Mouse (Mus musculus): ENCODE results near the gene Gm17455. TPM values are rescaled to one million over a fixed set of nuclear protein-coding genes. Genes with fewer than 3 reads are reported as not detected.
A peak's percentile ranks its signal among the peaks of the same experiment; 100 is the strongest.

The Gm17455 gene
- total and polyA plus RNA-seq, 2 experiments from 2014 or later, result 8.9 to 19.4 TPM

DNA sequence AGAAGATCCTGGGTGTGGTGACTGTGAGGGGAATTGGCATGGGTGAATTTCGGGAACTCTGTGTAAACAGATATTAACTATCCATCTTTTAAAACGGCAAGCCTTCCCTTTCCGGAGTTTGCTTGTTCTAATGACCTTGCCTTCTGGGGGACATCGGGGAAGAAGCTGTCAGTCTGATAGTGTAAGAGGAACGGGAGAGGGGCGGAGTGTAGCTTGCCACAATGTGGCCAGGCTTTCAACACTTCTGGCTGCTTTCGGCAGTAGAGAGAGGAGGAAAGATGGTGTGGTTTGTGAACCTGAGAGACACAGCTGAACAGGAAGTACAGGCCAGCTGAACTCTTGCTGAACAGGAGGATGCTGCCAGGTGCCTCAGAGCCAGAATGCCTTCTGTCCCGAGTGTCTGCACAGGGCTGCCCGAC lies 10.1 kb upstream of the Gm17455 start:
- no peak overlapping the region for H3K4me2 ChIP-seq (ENCODE audit: low read depth, low read length)
- H3K27ac ChIP-seq, result no peak overlapping the region
- no peaks in the 10 kb centered on the region for H3K4me1 ChIP-seq (ENCODE audit: insufficient read depth, low read length)
- WGBS, result 52% methylated on average over 9 of the region's 9 CpGs
- no peak overlapping the region for H3K9ac ChIP-seq (replicated peaks; ENCODE audit: low read length)
- H3K4me3 ChIP-seq (ENCODE audit: low read length), result no peak overlapping the region
- no peaks in the 10 kb centered on the region for H3K36me3 ChIP-seq (ENCODE audit: insufficient read depth, low read length)
- no peak for ATAC-seq
- DNase-seq (ENCODE audit: low spot score), result no peak
- no peaks in the 10 kb centered on the region for H3K27me3 ChIP-seq (ENCODE audit: insufficient read depth, low read length)
- H3K9me3 ChIP-seq (ENCODE audit: low read length), result no peaks in the 10 kb centered on the region
- no peak for TF ChIP-seq CTCF (IDR thresholded peaks at IDR 0.05; ENCODE audit: low read depth)

DNA sequence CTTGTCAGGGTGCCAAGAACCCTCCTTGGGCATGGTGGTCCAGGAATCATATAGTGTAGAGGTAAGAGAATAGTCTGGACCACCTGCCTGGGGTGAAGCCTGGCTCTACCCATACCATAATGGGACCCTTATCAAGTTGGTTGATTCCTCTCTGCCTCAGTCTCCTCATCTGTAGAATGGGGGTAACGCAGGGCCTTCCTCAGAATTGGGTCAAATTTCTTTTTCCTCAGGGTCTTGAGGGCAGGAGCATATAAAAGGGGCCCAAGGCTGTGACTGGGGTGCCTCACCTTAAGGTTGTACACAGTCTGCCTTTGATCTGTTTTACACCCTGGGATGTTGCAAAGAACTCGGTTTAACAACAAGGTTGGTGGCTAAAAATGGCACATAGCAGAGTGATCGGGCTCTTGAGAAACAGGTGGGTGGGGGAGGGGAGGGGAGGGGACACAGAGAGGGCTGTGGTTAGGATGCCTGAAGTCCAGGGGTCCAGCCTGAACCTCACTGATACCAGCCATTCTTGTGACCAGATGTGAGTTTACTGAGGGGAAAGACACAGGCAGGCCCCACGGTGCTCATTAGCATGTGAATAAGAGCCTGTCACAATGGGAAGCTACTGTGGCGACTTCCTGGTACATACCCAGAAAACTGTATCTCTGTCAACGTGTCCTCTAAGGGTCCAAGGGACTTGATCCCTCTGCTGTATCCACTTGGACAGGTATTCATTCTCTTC lies 9.2 kb upstream of the Gm17455 start:
- 31% methylated on average over 6 of the region's 6 CpGs for WGBS
- no peak overlapping the region for H3K27ac ChIP-seq
- DNase-seq (ENCODE audit: low spot score), result no peak
- ATAC-seq, result no peak
- no peak overlapping the region for H3K9ac ChIP-seq (replicated peaks; ENCODE audit: low read length)
- no peak overlapping the region for H3K4me2 ChIP-seq (ENCODE audit: low read depth, low read length)
- no peak overlapping the region for H3K4me3 ChIP-seq (ENCODE audit: low read length)
- no peaks in the 10 kb centered on the region for H3K9me3 ChIP-seq (ENCODE audit: low read length)
- no peaks in the 10 kb centered on the region for H3K27me3 ChIP-seq (ENCODE audit: insufficient read depth, low read length)
- H3K36me3 ChIP-seq (ENCODE audit: insufficient read depth, low read length), result no peaks in the 10 kb centered on the region
- no peaks in the 10 kb centered on the region for H3K4me1 ChIP-seq (ENCODE audit: insufficient read depth, low read length)
- no peak for TF ChIP-seq CTCF (IDR thresholded peaks at IDR 0.05; ENCODE audit: low read depth)

DNA sequence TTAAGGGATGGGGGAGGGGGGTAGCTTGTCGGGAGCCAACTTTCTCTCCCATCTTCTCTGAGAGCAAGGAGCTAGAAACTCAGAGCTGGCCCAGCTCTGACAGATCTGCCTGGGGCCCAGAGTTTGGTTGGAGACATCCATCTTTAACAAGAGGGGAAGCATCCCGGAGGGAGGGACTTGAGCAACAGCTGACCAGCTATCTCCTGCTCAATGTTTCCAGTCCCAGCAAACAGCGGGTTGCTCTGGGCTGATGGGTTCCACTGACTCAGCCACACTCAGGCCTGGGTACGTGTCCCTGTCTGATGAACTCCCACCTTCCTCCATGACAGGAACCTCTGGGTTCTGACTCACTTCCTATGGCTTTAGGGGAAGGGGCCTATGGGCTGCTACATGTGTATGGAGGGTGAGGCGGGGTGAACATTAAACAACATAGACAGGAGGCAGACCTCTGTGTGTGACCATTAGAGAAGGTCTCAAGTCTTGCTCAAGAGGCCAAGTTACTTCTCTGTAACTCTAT lies 8.6 kb upstream of the Gm17455 start:
- no peak for TF ChIP-seq CTCF (IDR thresholded peaks at IDR 0.05; ENCODE audit: low read depth)
- H3K27ac ChIP-seq, result no peak overlapping the region
- H3K9me3 ChIP-seq (ENCODE audit: low read length), result no peaks in the 10 kb centered on the region
- whole genome bisulfite sequencing, result 55% methylated on average over 5 of the region's 5 CpGs
- H3K27me3 ChIP-seq (ENCODE audit: insufficient read depth, low read length), result no peaks in the 10 kb centered on the region
- H3K4me2 ChIP-seq (ENCODE audit: low read depth, low read length), result no peak overlapping the region
- ATAC-seq, result no peak
- H3K36me3 ChIP-seq (ENCODE audit: insufficient read depth, low read length), result no peaks in the 10 kb centered on the region
- H3K9ac ChIP-seq (replicated peaks; ENCODE audit: low read length), result no peak overlapping the region
- H3K4me3 ChIP-seq (ENCODE audit: low read length), result no peak overlapping the region
- no peak for DNase-seq (ENCODE audit: low spot score)
- H3K4me1 ChIP-seq (ENCODE audit: insufficient read depth, low read length), result no peaks in the 10 kb centered on the region

DNA sequence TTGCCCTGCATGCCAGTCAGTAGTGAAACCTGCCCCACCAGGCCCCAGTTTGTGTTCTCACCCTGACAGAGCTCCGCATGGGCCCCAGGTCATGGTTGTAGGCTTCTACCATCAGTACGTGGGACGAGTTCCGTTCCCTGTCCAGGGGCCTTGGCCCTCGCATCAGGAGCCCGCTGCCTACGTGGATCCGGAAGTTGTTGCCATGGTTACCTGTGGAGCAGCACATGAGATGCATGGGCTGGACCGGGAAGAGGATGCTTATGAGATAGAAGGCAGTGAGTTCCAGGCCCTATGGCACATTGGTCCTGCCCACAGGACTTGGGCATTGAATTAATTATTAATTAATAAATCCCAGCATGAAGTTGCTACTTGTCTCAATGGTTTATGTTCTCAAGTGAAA lies 7.9 kb upstream of the Gm17455 start:
- WGBS, result 63% methylated on average over 9 of the region's 9 CpGs
- Histone ChIP-seq H3K36me3 (ENCODE audit: insufficient read depth, low read length) (no peaks in the 10 kb centered on the region), H3K4me3 (ENCODE audit: low read length) (no peak overlapping the region), H3K9ac (replicated peaks; ENCODE audit: low read length) (no peak overlapping the region), H3K27me3 (ENCODE audit: insufficient read depth, low read length) (no peaks in the 10 kb centered on the region), H3K9me3 (ENCODE audit: low read length) (no peaks in the 10 kb centered on the region), H3K27ac (no peak overlapping the region), H3K4me2 (ENCODE audit: low read depth, low read length) (no peak overlapping the region), H3K4me1 (ENCODE audit: insufficient read depth, low read length) (no peaks in the 10 kb centered on the region)
- no peak for TF ChIP-seq CTCF (IDR thresholded peaks at IDR 0.05; ENCODE audit: low read depth)
- ATAC-seq, result peak; percentile 27; the same call in 1 of the 2 replicates
- DNase-seq (ENCODE audit: low spot score), result peak; percentile 55

DNA sequence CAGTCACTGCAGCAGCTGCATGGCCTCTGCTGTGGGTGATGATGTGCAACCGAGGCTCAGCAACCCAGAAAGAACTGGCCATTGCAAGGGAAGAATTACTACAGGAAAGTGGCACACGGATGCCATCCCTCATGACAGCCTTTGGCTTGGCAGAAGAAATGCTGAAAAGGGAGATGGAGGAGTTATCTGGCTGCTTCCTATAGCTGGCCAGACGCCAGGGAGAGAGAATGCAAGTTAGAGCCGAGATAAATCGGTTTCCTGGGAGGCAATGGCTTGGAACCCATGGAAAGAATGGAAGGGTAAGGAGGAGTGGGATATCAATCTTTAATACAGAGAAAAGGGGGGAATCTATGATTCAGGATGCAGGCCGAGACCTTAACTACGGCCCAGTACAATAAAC lies 4.6 kb upstream of the Gm17455 start:
- H3K36me3 ChIP-seq (ENCODE audit: insufficient read depth, low read length), result no peaks in the 10 kb centered on the region

DNA sequence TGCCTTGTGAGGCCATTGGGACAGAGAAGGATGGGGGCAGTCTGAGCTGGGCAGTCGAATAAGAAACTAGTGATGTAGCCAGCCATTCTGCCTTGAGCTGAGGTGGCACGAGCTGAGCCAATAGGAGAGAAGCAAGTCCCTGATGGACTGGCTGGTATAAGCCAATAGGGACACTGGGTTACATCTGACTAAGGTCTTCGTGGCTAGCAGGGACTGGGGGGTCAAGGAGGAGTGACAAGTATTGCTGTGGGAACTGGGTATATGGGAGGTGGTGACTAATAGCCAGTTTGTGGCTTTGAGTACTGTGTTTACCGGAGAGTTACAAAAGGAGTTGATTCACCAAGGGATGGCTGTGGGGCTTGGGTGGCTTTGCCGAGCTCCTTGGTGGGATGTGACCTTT lies 3.9 kb upstream of the Gm17455 start:
- no peaks in the 10 kb centered on the region for H3K36me3 ChIP-seq (ENCODE audit: insufficient read depth, low read length)
- H3K9ac ChIP-seq (replicated peaks; ENCODE audit: low read length), result no peak overlapping the region
- H3K4me2 ChIP-seq (ENCODE audit: low read depth, low read length), result no peak overlapping the region
- peak; percentile 31; the same call in 1 of the 2 replicates for ATAC-seq
- H3K4me1 ChIP-seq (ENCODE audit: insufficient read depth, low read length), result no peaks in the 10 kb centered on the region
- H3K4me3 ChIP-seq (ENCODE audit: low read length), result no peak overlapping the region
- H3K27ac ChIP-seq, result no peak overlapping the region
- no peak for TF ChIP-seq CTCF (IDR thresholded peaks at IDR 0.05; ENCODE audit: low read depth)
- no peaks in the 10 kb centered on the region for H3K9me3 ChIP-seq (ENCODE audit: low read length)
- WGBS, result 68% methylated on average over 5 of the region's 5 CpGs
- H3K27me3 ChIP-seq (ENCODE audit: insufficient read depth, low read length), result no peaks in the 10 kb centered on the region
- no peak for DNase-seq (ENCODE audit: low spot score)

More for the DNA sequence above, 4.6 kb upstream of the Gm17455 start:
- Histone ChIP-seq H3K9ac (replicated peaks; ENCODE audit: low read length) (no peak overlapping the region), H3K27ac (no peak overlapping the region), H3K4me2 (ENCODE audit: low read depth, low read length) (no peak overlapping the region), H3K9me3 (ENCODE audit: low read length) (no peaks in the 10 kb centered on the region), H3K4me1 (ENCODE audit: insufficient read depth, low read length) (no peaks in the 10 kb centered on the region), H3K27me3 (ENCODE audit: insufficient read depth, low read length) (no peaks in the 10 kb centered on the region), H3K4me3 (ENCODE audit: low read length) (no peak overlapping the region)
- WGBS, result 34% methylated on average over 7 of the region's 7 CpGs
- peak; percentile 25 for DNase-seq (ENCODE audit: low spot score)
- no peak for TF ChIP-seq CTCF (IDR thresholded peaks at IDR 0.05; ENCODE audit: low read depth)
- no peak for ATAC-seq

All from hindbrain, postnatal 0 days (tissue).